24 mouse cellular contexts compared by ENCODE assay signal in the genomic region with DNA sequence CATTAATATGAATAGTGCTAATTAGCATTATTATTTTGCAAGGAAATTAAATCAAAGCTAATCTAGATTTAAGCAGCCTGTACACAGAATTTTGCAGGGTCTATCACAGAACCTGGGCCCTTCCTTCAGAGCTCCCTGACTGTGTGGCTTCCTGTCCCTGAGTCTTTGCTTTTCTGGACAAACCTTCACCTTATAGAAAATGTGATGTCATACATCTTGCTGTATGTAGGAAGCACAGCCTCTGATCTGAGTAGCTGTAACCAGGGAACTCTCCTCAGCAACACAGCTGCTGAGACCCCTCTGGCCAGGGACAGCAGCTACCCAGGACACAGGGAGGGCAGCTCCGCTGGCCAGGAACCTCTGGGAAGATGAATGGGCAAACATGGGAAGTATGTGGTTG. TPM values are rescaled to one million over a fixed set of nuclear protein-coding genes. Genes with fewer than 3 reads are reported as not detected.
"Had no signal": no experiment of that assay in that cellular context is flagged by ENCODE, and none has a peak within 500 bp of the region (broad histone marks: within the 10 kb centered on the region; RNA-seq: fewer than 3 reads in every experiment).

No protein-coding gene starts in this region.

- H3K27me3 ChIP-seq: kidney, embryonic 15.5 days; limb, embryonic 13.5 days; liver, embryonic 15.5 days; lung, embryonic 15.5 days had no signal

- H3K36me3 ChIP-seq: kidney, embryonic 15.5 days; limb, embryonic 10.5 days; limb, embryonic 13.5 days; liver, embryonic 12.5 days; liver, embryonic 15.5 days; lung, embryonic 15.5 days; midbrain, embryonic 10.5 days; midbrain, embryonic 13.5 days had no signal

- DNase-seq: kidney, adult 8-10 months; kidney, postnatal 14 days; kidney, postnatal 4 days; layer of hippocampus, adult 9-11 months; liver; lung, adult 18-20 months; lung, postnatal 10 days; lung, postnatal 36 days; right cerebral cortex, postnatal 4 days; spleen, adult 18-20 months; thymus, adult 18-20 months; thymus, postnatal 36 days had no signal

- H3K27ac ChIP-seq: layer of hippocampus, adult 2 months; limb, embryonic 10.5 days; limb, embryonic 13.5 days; liver, embryonic 12.5 days; liver, embryonic 15.5 days; midbrain, embryonic 10.5 days had no signal

- H3K4me3 ChIP-seq: kidney, embryonic 15.5 days; layer of hippocampus, adult 2 months; limb, embryonic 10.5 days; limb, embryonic 13.5 days; liver, embryonic 12.5 days; liver, embryonic 15.5 days; lung, embryonic 15.5 days; megakaryocyte, embryonic 14.5 days; midbrain, embryonic 10.5 days; midbrain, embryonic 13.5 days; myocyte had no signal

RNA-seq across cellular contexts. Expression of gene Camk1g, which starts 51.7 kb away (rescaled TPM):
- total RNA-seq: monocyte, adult 5-6 weeks had no signal
